Mouse (Mus musculus): ENCODE data around the gene Mgme1.

The Mgme1 gene

GRCm38 (mm10) chr2:144264398-144265119 is 5.9 kb upstream of the Mgme1 start:
- no peak for DNase-seq (ENCODE audit: low spot score)

GRCm38 (mm10) chr2:144265120-144265488 is 5.4 kb upstream of the Mgme1 start:
- no peak for DNase-seq (ENCODE audit: low spot score)

GRCm38 (mm10) chr2:144265916-144266683 is 4.4 kb upstream of the Mgme1 start:
- DNase-seq (ENCODE audit: low spot score), result no peak

GRCm38 (mm10) chr2:144267004-144267730 is 3.3 kb upstream of the Mgme1 start:
- no peak for DNase-seq (ENCODE audit: low spot score)

GRCm38 (mm10) chr2:144267731-144268015 is 2.8 kb upstream of the Mgme1 start:
- DNase-seq (ENCODE audit: low spot score), result no peak

GRCm38 (mm10) chr2:144268446-144269305 is 1.8 kb upstream of the Mgme1 start:
- DNase-seq (ENCODE audit: low spot score), result no peak

GRCm38 (mm10) chr2:144269306-144269650 is 1.2 kb upstream of the Mgme1 start:
- no peak for DNase-seq (ENCODE audit: low spot score)

- no peak for DNase-seq (ENCODE audit: low spot score)
Measured at GRCm38 (mm10) chr2:144269679-144270475, 586 bp upstream of the Mgme1 start.

GRCm38 (mm10) chr2:144272088-144272487 is 1.6 kb downstream of the Mgme1 start:
- no peak for DNase-seq (ENCODE audit: low spot score)

- no peak for DNase-seq (ENCODE audit: low spot score)
Measured at GRCm38 (mm10) chr2:144274741-144275140, 4.3 kb downstream of the Mgme1 start.

GRCm38 (mm10) chr2:144276885-144277284 is 6.4 kb downstream of the Mgme1 start:
- no peak for DNase-seq (ENCODE audit: low spot score)

- DNase-seq (ENCODE audit: low spot score), result peak; percentile 81
Measured at GRCm38 (mm10) chr2:144279742-144280141, 9.3 kb downstream of the Mgme1 start.

- DNase-seq (ENCODE audit: low spot score), result no peak
Measured at GRCm38 (mm10) chr2:144280568-144280967, 10.1 kb downstream of the Mgme1 start.

- DNase-seq (ENCODE audit: low spot score), result no peak
Measured at GRCm38 (mm10) chr2:144281417-144281816, 11.0 kb downstream of the Mgme1 start.

GRCm38 (mm10) chr2:144290321-144290720 is 19.9 kb downstream of the Mgme1 start:
- DNase-seq (ENCODE audit: low spot score), result no peak

GRCm38 (mm10) chr2:144291600-144292305 is 21.3 kb downstream of the Mgme1 start:
- DNase-seq (ENCODE audit: low spot score), result no peak

GRCm38 (mm10) chr2:144295145-144295735 is 24.8 kb downstream of the Mgme1 start:
- no peak for DNase-seq (ENCODE audit: low spot score)

- no peak for DNase-seq (ENCODE audit: low spot score)
Measured at GRCm38 (mm10) chr2:144299749-144300669, 29.5 kb downstream of the Mgme1 start.

GRCm38 (mm10) chr2:144301101-144301500 is 30.6 kb downstream of the Mgme1 start:
- no peak for DNase-seq (ENCODE audit: low spot score)
